Mouse (Mus musculus) liver, embryonic 15.5 days (tissue): ENCODE measurements at regions not wholly inside any gene's neighbourhood (a gene's known extent, or its start where the extent isn't known, plus 50 kb on each side); places are given as distances from the start of the nearest gene placed in this dataset.
A peak's percentile ranks its signal among the peaks of the same experiment; 100 is the strongest.

Experiments used
- ATAC-seq: fragments of 200-750 bp; cut with Nextera tagmentation; 2 replicates; pipeline ENCODE4 v1.8.0; 2017; ENCODE audit warnings: moderate number of reproducible peaks, mild to moderate bottlenecking, moderate library complexity; ENCODE audit not compliant: insufficient read depth
- H3K27ac ChIP-seq: fragments of 300-500 bp; sonication (generic); replicated peaks from 2 replicates; pipeline ENCODE4 v1.5.1; 2015; ENCODE audit warnings: mild to moderate bottlenecking, inconsistent platforms
- H3K27me3 ChIP-seq: fragments of 300-500 bp; sonication (generic); 2 replicates; pipeline ENCODE4 v1.6.1; 2015; ENCODE audit warnings: mild to moderate bottlenecking, inconsistent platforms
- H3K36me3 ChIP-seq: fragments of 300-500 bp; sonication (generic); replicated peaks from 2 replicates; pipeline ENCODE4 v1.6.1; 2015; ENCODE audit warnings: moderate library complexity, mild to moderate bottlenecking, inconsistent platforms
- H3K4me1 ChIP-seq: fragments of 300-500 bp; sonication (generic); replicated peaks from 2 replicates; pipeline ENCODE4 v1.6.1; 2015; ENCODE audit warnings: inconsistent platforms
- H3K4me2 ChIP-seq: fragments of 300-500 bp; sonication (generic); 2 replicates; pipeline ENCODE4 v1.6.1; 2015; ENCODE audit warnings: moderate library complexity, mild to moderate bottlenecking, inconsistent platforms
- H3K4me3 ChIP-seq: fragments of 300-500 bp; sonication (generic); replicated peaks from 2 replicates; pipeline ENCODE4 v1.5.1; 2015; ENCODE audit warnings: mild to moderate bottlenecking, inconsistent platforms
- H3K9ac ChIP-seq: fragments of 300-500 bp; sonication (generic); 2 replicates; pipeline ENCODE4 v1.6.1; 2015; ENCODE audit warnings: moderate library complexity, mild to moderate bottlenecking, inconsistent platforms
- H3K9me3 ChIP-seq: fragments of 300-500 bp; sonication (generic); replicated peaks from 2 replicates; pipeline ENCODE4 v1.6.1; 2016; ENCODE audit warnings: inconsistent platforms
- WGBS: fragments of 180-500 bp; shearing (Covaris S2); methylation state at CpG from one replicate; pipeline ENCODE4 v1.1.7; 2015; ENCODE audit warnings: mixed read lengths; ENCODE audit not compliant: insufficient replicate concordance; 5-methylcytosine and 5-hydroxymethylcytosine counted together

GRCm38 (mm10) chr8:33980999-33981398, 130.5 kb downstream of the Gm10131 start:
- H3K9me3 ChIP-seq: no peaks in the 10 kb centered on the region
- H3K4me2 ChIP-seq: no peak overlapping the region
- peak; percentile 80 for ATAC-seq
- peak overlapping the region; percentile 68 for H3K27ac ChIP-seq
- peaks cover 9% of the 10 kb centered on the region for H3K4me1 ChIP-seq
- no peaks in the 10 kb centered on the region for H3K27me3 ChIP-seq
- no peaks in the 10 kb centered on the region for H3K36me3 ChIP-seq
- no peak overlapping the region for H3K4me3 ChIP-seq
- no peak overlapping the region for H3K9ac ChIP-seq
- WGBS: 42% methylated on average over 7 of the region's 7 CpGs
